Mouse (Mus musculus): ENCODE measurements around the gene Rap1b. TPM values are rescaled to one million over a fixed set of nuclear protein-coding genes. Genes with fewer than 3 reads are reported as not detected.
A peak's percentile ranks its signal among the peaks of the same experiment; 100 is the strongest.

The Rap1b gene
- polyA plus RNA-seq, 1 experiment, result 150 TPM

DNA sequence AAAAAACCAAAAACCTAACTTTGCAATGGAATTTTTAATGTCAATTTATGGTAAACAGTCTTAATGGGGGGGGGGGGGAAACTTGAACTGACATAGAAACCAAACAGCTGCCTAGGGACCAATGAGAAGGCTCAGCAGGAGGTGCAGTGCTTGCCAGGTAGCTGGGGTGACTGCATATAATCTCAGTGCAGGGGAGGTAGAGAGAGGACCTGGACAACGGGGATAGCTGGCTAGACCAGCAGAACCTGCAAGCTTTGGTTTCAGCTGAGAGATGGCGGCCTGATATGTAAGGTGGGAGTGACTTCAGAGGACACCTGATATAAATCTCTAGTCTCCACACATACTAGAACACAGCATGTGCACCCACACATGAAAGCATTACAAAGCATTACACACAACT, 33.3 kb downstream of the Rap1b start:
- peaks cover 6% of the 10 kb centered on the region for H3K4me1 ChIP-seq (ENCODE audit: control insufficient read depth, insufficient read depth, low read length)
- H3K27me3 ChIP-seq (ENCODE audit: control insufficient read depth, insufficient read depth, low read length, poor library complexity, severe bottlenecking), result no peaks in the 10 kb centered on the region
- H3K9ac ChIP-seq (ENCODE audit: low read depth, poor library complexity, severe bottlenecking), result no peak overlapping the region
- no peak overlapping the region for H3K27ac ChIP-seq (ENCODE audit: insufficient read depth, low read length)
- H3K36me3 ChIP-seq (ENCODE audit: control insufficient read depth, insufficient read depth, low read length, poor library complexity, severe bottlenecking), result peaks cover 32% of the 10 kb centered on the region
- no peak overlapping the region for H3K4me3 ChIP-seq (ENCODE audit: low read depth, low read length)
- no peaks in the 10 kb centered on the region for H3K9me3 ChIP-seq (replicated peaks; ENCODE audit: control insufficient read depth, insufficient read depth, low read length, poor library complexity, severe bottlenecking)
- TF ChIP-seq CTCF (IDR thresholded peaks at IDR 0.05; ENCODE audit: low read depth, low read length) (no peak), EP300 (IDR thresholded peaks at IDR 0.05; ENCODE audit: insufficient read depth, low read depth, low read length) (no peak), POLR2A (IDR thresholded peaks at IDR 0.05; ENCODE audit: insufficient read depth, low read length) (no peak)

DNA sequence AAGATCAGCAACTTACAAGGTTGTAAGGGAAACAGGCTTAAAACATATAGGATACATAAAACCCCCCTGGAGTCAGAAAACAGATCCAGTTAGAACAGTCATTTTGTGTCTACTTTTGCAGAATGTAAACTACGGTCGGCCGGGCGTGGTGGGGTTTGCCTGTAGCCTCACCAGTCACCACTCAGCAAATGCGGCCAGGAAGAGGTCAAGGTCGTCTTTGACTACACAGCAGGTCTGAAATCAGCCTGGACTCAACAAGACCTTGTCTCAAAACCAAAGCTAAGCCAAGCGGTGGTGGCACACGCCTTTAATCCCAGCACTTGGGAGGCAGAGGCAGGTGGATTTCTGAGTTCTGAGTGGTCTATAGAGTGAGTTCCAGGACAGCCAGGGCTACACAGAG, 34.3 kb downstream of the Rap1b start:
- no peak overlapping the region for H3K4me3 ChIP-seq (ENCODE audit: low read depth, low read length)
- H3K36me3 ChIP-seq (ENCODE audit: control insufficient read depth, insufficient read depth, low read length, poor library complexity, severe bottlenecking), result peaks cover 23% of the 10 kb centered on the region
- H3K27me3 ChIP-seq (ENCODE audit: control insufficient read depth, insufficient read depth, low read length, poor library complexity, severe bottlenecking), result no peaks in the 10 kb centered on the region
- peak overlapping the region; percentile 53; the same call in 1 of the 2 replicates for H3K27ac ChIP-seq (ENCODE audit: insufficient read depth, low read length)
- H3K9me3 ChIP-seq (replicated peaks; ENCODE audit: control insufficient read depth, insufficient read depth, low read length, poor library complexity, severe bottlenecking), result no peaks in the 10 kb centered on the region
- peaks cover 6% of the 10 kb centered on the region for H3K4me1 ChIP-seq (ENCODE audit: control insufficient read depth, insufficient read depth, low read length)
- H3K9ac ChIP-seq (ENCODE audit: low read depth, poor library complexity, severe bottlenecking), result no peak overlapping the region
- TF ChIP-seq CTCF (IDR thresholded peaks at IDR 0.05; ENCODE audit: low read depth, low read length) (no peak), EP300 (IDR thresholded peaks at IDR 0.05; ENCODE audit: insufficient read depth, low read depth, low read length) (peak; percentile 58; the same call in 1 of the 2 replicates)

DNA sequence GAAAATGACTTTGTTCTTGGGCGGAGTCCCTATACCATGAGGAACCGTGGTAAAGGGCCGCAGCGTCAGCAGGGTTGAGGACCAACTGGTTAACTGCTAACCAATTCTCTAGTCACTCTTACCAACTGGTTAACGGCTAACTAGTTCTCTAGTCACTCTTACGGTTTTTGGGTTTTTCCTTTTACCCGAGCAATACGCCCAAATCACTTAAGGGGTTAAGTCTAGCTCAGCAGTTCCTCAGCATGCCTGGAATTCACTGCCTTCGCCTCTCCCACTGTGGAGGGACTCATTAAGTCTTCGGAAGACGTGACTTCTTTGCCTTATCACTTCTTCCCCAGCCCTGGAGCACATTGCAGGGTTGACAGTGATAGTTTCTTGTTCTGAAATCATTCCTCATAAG, 35.3 kb downstream of the Rap1b start:
- peak overlapping the region; percentile 79; the same call in 1 of the 2 replicates for H3K27ac ChIP-seq (ENCODE audit: insufficient read depth, low read length)
- H3K36me3 ChIP-seq (ENCODE audit: control insufficient read depth, insufficient read depth, low read length, poor library complexity, severe bottlenecking), result peaks cover 16% of the 10 kb centered on the region
- H3K9me3 ChIP-seq (replicated peaks; ENCODE audit: control insufficient read depth, insufficient read depth, low read length, poor library complexity, severe bottlenecking), result no peaks in the 10 kb centered on the region
- TF ChIP-seq POLR2A (IDR thresholded peaks at IDR 0.05; ENCODE audit: insufficient read depth, low read length) (no peak), EP300 (IDR thresholded peaks at IDR 0.05; ENCODE audit: insufficient read depth, low read depth, low read length) (no peak), CTCF (IDR thresholded peaks at IDR 0.05; ENCODE audit: low read depth, low read length) (no peak)
- no peaks in the 10 kb centered on the region for H3K27me3 ChIP-seq (ENCODE audit: control insufficient read depth, insufficient read depth, low read length, poor library complexity, severe bottlenecking)
- H3K4me3 ChIP-seq (ENCODE audit: low read depth, low read length), result no peak overlapping the region
- peaks cover 8% of the 10 kb centered on the region for H3K4me1 ChIP-seq (ENCODE audit: control insufficient read depth, insufficient read depth, low read length)
- H3K9ac ChIP-seq (ENCODE audit: low read depth, poor library complexity, severe bottlenecking), result no peak overlapping the region

DNA sequence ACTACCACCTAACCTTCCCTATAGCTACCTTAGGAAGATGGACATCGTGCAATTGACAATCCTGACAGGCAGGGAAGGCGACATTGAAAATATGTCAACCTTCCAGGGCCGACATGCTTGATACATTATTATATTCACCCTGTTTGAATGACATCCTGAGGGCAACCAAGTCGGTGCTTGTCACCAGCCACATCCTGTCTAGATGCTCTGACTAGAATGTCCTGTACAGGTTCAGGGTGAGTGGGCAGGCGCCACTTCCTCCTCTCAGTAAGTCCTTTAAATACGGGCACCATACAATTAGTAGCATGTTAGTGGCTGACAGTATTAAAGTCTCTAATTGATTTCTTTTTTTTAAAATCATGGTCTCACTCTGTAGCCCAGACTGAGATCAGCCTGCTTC, 37.8 kb downstream of the Rap1b start:
- Histone ChIP-seq H3K9me3 (replicated peaks; ENCODE audit: control insufficient read depth, insufficient read depth, low read length, poor library complexity, severe bottlenecking) (no peaks in the 10 kb centered on the region), H3K4me3 (ENCODE audit: low read depth, low read length) (no peak overlapping the region), H3K27ac (ENCODE audit: insufficient read depth, low read length) (no peak overlapping the region), H3K36me3 (ENCODE audit: control insufficient read depth, insufficient read depth, low read length, poor library complexity, severe bottlenecking) (peaks cover 2% of the 10 kb centered on the region; the same call in 1 of the 2 replicates), H3K27me3 (ENCODE audit: control insufficient read depth, insufficient read depth, low read length, poor library complexity, severe bottlenecking) (no peaks in the 10 kb centered on the region), H3K9ac (ENCODE audit: low read depth, poor library complexity, severe bottlenecking) (no peak overlapping the region), H3K4me1 (ENCODE audit: control insufficient read depth, insufficient read depth, low read length) (peaks cover 9% of the 10 kb centered on the region)
- TF ChIP-seq CTCF (IDR thresholded peaks at IDR 0.05; ENCODE audit: low read depth, low read length), result no peak
- no peak for TF ChIP-seq EP300 (IDR thresholded peaks at IDR 0.05; ENCODE audit: insufficient read depth, low read depth, low read length)
- no peak for TF ChIP-seq POLR2A (IDR thresholded peaks at IDR 0.05; ENCODE audit: insufficient read depth, low read length)

DNA sequence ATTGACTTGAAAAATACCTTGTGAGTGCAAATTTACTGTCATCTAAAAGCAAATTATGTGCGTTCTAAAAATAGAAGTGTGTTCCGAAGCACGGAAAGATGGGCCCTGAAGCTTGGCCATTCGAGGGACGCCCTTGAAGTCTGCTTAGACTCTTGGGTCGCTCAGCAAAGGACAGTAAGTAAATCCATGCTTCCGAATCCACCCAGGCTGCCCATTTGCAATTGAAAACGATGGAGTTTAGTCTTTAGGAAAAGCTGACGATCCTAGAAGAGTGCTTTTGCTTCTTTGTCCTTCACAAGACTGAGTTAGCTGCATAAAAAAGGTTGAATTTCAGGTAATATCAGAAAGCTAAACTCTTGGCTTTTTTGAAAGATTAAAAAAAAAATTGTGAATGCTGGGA, 39.9 kb downstream of the Rap1b start:
- Histone ChIP-seq H3K4me1 (ENCODE audit: control insufficient read depth, insufficient read depth, low read length) (peaks cover 6% of the 10 kb centered on the region), H3K9me3 (replicated peaks; ENCODE audit: control insufficient read depth, insufficient read depth, low read length, poor library complexity, severe bottlenecking) (0 out of 2 replicates have a peak, but pooled peaks cover 1% of the 10 kb centered on the region), H3K9ac (ENCODE audit: low read depth, poor library complexity, severe bottlenecking) (no peak overlapping the region), H3K4me3 (ENCODE audit: low read depth, low read length) (no peak overlapping the region), H3K36me3 (ENCODE audit: control insufficient read depth, insufficient read depth, low read length, poor library complexity, severe bottlenecking) (peaks cover 2% of the 10 kb centered on the region; the same call in 1 of the 2 replicates), H3K27me3 (ENCODE audit: control insufficient read depth, insufficient read depth, low read length, poor library complexity, severe bottlenecking) (no peaks in the 10 kb centered on the region), H3K27ac (ENCODE audit: insufficient read depth, low read length) (peak overlapping the region; percentile 74)
- TF ChIP-seq EP300 (IDR thresholded peaks at IDR 0.05; ENCODE audit: insufficient read depth, low read depth, low read length) (peak; percentile 68; the same call in 1 of the 2 replicates), CTCF (IDR thresholded peaks at IDR 0.05; ENCODE audit: low read depth, low read length) (no peak)

DNA sequence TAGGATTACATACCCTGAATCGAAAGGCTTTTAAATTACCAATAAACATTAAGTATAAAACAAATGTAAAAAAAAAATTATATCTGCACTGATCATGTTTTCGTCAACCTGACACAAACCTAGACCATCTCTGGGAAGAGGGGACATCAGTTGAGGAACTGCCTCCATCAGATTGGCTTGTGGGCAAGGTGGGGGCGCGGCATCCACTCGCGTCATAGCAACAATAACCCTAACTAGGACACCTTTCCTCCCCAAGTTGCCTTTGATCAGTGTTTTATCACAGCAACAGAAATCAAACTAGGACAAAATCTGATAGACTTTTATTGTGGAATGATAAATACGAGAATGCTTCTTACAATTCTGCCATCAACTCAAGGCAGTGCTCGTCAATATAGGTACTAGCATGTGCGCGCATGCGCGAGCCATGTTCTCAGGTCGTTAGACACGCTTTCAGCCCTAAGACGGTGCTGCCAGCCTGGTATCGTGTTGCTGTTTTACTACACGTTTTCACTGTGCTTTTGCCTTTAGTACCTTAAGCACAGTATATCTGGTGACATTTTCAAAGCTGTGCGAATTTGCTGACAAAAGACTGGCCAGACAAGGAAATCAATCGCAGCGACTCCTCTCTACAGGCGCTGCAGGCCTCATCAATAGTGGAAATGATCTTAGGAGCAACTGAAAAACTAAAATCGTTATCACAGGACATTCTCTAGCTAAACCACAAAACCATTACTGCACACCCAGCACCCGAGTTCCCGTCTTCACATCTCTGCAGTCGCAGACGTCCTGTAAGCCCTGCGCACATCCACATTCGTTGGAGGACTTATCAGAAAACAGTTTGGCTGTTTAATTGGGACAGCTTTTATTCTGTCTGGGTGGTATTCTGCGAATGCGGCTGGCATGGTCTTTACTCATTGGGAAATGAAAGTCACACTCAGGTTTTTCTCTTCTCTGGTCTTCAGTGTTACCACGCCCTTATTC, 41.7 kb downstream of the Rap1b start:
- H3K9me3 ChIP-seq (replicated peaks; ENCODE audit: control insufficient read depth, insufficient read depth, low read length, poor library complexity, severe bottlenecking), result 0 out of 2 replicates have a peak, but pooled peaks cover 4% of the 10 kb centered on the region
- no peaks in the 10 kb centered on the region for H3K27me3 ChIP-seq (ENCODE audit: control insufficient read depth, insufficient read depth, low read length, poor library complexity, severe bottlenecking)
- no peak overlapping the region for H3K4me3 ChIP-seq (ENCODE audit: low read depth, low read length)
- H3K27ac ChIP-seq (ENCODE audit: insufficient read depth, low read length), result no peak overlapping the region
- H3K9ac ChIP-seq (ENCODE audit: low read depth, poor library complexity, severe bottlenecking), result no peak overlapping the region
- H3K4me1 ChIP-seq (ENCODE audit: control insufficient read depth, insufficient read depth, low read length), result peaks cover 3% of the 10 kb centered on the region
- TF ChIP-seq EP300 (IDR thresholded peaks at IDR 0.05; ENCODE audit: insufficient read depth, low read depth, low read length), result no peak
- no peak for TF ChIP-seq POLR2A (IDR thresholded peaks at IDR 0.05; ENCODE audit: insufficient read depth, low read length)
- no peak for TF ChIP-seq CTCF (IDR thresholded peaks at IDR 0.05; ENCODE audit: low read depth, low read length)
- no peaks in the 10 kb centered on the region for H3K36me3 ChIP-seq (ENCODE audit: control insufficient read depth, insufficient read depth, low read length, poor library complexity, severe bottlenecking)

Measured in ES-Bruce4 (cell line).